Mouse (Mus musculus) forebrain, postnatal 0 days (tissue): ENCODE measurements around the gene Rdh16f2. TPM values are rescaled to one million over a fixed set of nuclear protein-coding genes. Genes with fewer than 3 reads are reported as not detected.
A peak's percentile ranks its signal among the peaks of the same experiment; 100 is the strongest.

ENCODE experiments used
- ATAC-seq: fragments of 200-750 bp; cut with Nextera tagmentation; 2 replicates; pipeline ENCODE4 v1.8.0; 2017; ENCODE audit warnings: mild to moderate bottlenecking, moderate library complexity
- DNase-seq: peaks from one replicate; pipeline ENCODE4 v3.0.0-alpha.2; 2015
- H3K27ac ChIP-seq: fragments of 300-500 bp; sonication (generic); 2 replicates; pipeline ENCODE4 v1.5.1; 2014; ENCODE audit warnings: low read depth, mild to moderate bottlenecking, antibody characterized with exemption, low read length, moderate library complexity, mixed read lengths
- H3K27me3 ChIP-seq: fragments of 300-500 bp; sonication (generic); 2 replicates; pipeline ENCODE4 v1.6.1; 2014; ENCODE audit warnings: mild to moderate bottlenecking, low read length, mixed read lengths; ENCODE audit not compliant: insufficient read depth
- H3K36me3 ChIP-seq: fragments of 300-500 bp; sonication (generic); 2 replicates; pipeline ENCODE4 v1.6.1; 2014; ENCODE audit warnings: mild to moderate bottlenecking, moderate library complexity; ENCODE audit not compliant: insufficient read depth
- H3K4me1 ChIP-seq: fragments of 300-500 bp; sonication (generic); 2 replicates; pipeline ENCODE4 v1.6.1; 2014; ENCODE audit warnings: antibody characterized with exemption; ENCODE audit not compliant: insufficient read depth
- H3K4me2 ChIP-seq: fragments of 300-500 bp; sonication (generic); 2 replicates; pipeline ENCODE4 v1.6.1; 2014; ENCODE audit warnings: low read depth, mild to moderate bottlenecking, moderate library complexity
- H3K4me3 ChIP-seq: fragments of 300-500 bp; sonication (generic); 2 replicates; pipeline ENCODE4 v1.5.1; 2014; ENCODE audit warnings: low read depth, low read length, mixed read lengths
- H3K9ac ChIP-seq: fragments of 300-500 bp; sonication (generic); 2 replicates; pipeline ENCODE4 v1.6.1; 2014; ENCODE audit warnings: mild to moderate bottlenecking
- H3K9me3 ChIP-seq: fragments of 300-500 bp; sonication (generic); 2 replicates; pipeline ENCODE4 v1.6.1; 2016; ENCODE audit warnings: low read length
- CTCF ChIP-seq: sonication (generic); IDR thresholded peaks from 2 replicates; pipeline ENCODE4 v1.5.1; 2016; ENCODE audit warnings: antibody characterized with exemption, control low read depth, low read depth
- WGBS: fragments of 180-500 bp; shearing (Covaris S2); extraction: QIAGEN DNeasy Blood & Tissue Kit; methylation state at CpG from one replicate; pipeline ENCODE4 v1.1.7; 2014; 5-methylcytosine and 5-hydroxymethylcytosine counted together
- polyA plus RNA-seq: library from polyadenylated mRNA; unstranded; fragments of >200 nt; fragmentation: Nextera tagmentation; extraction: Ambion mirVana; gene quantifications from 2 replicates; pipeline ENCODE4 v1.2.1, GENCODE M21; 2015
- total RNA-seq: library from RNA; depleted of rRNA; stranded (reverse); fragments of >200 nt; gene quantifications from 2 replicates; pipeline ENCODE4 v1.2.3, GENCODE M21; 2014; rRNA removed

The Rdh16f2 gene
- total and polyA plus RNA-seq, 2 experiments from 2014 or later: not detected

GRCm38 (mm10) chr10:127922241-127922640 is 56.0 kb downstream of the Rdh16f2 start:
- H3K9me3 ChIP-seq: no peaks in the 10 kb centered on the region
- no peaks in the 10 kb centered on the region for H3K4me1 ChIP-seq
- 83% methylated on average over 1 of the region's 1 CpGs for WGBS
- no peak for TF ChIP-seq CTCF
- no peaks in the 10 kb centered on the region for H3K27me3 ChIP-seq
- H3K4me2 ChIP-seq: no peak overlapping the region
- no peak overlapping the region for H3K9ac ChIP-seq
- no peak for ATAC-seq
- no peak overlapping the region for H3K4me3 ChIP-seq
- no peak overlapping the region for H3K27ac ChIP-seq
- no peak for DNase-seq
- no peaks in the 10 kb centered on the region for H3K36me3 ChIP-seq

- WGBS: 88% methylated on average over 8 of the region's 8 CpGs
- Histone ChIP-seq H3K9me3 (no peaks in the 10 kb centered on the region), H3K4me1 (no peaks in the 10 kb centered on the region), H3K27me3 (no peaks in the 10 kb centered on the region), H3K9ac (no peak overlapping the region), H3K36me3 (no peaks in the 10 kb centered on the region), H3K4me3 (no peak overlapping the region), H3K27ac (no peak overlapping the region), H3K4me2 (no peak overlapping the region)
- ATAC-seq: no peak
- no peak for TF ChIP-seq CTCF
- DNase-seq: no peak
Observed at GRCm38 (mm10) chr10:127923024-127923423, 56.8 kb downstream of the Rdh16f2 start.

GRCm38 (mm10) chr10:127924597-127925378 is 58.5 kb downstream of the Rdh16f2 start:
- Histone ChIP-seq H3K9me3 (no peaks in the 10 kb centered on the region), H3K4me1 (no peaks in the 10 kb centered on the region), H3K36me3 (no peaks in the 10 kb centered on the region), H3K4me2 (no peak overlapping the region), H3K27me3 (no peaks in the 10 kb centered on the region), H3K9ac (no peak overlapping the region), H3K4me3 (no peak overlapping the region), H3K27ac (no peak overlapping the region)
- TF ChIP-seq CTCF: no peak
- peak; percentile 74 for DNase-seq
- WGBS: 61% methylated on average over 7 of the region's 7 CpGs
- ATAC-seq: peak; percentile 79

Other genes with a start within 250 kb of the Rdh16f2 start
- gene Lrp1, start 245.3 kb upstream of the Rdh16f2 start, total RNA-seq: 183 and 228 TPM in 2 replicates
- 42.2 and 70.4 TPM in 2 replicates for gene Lrp1, start 245.3 kb upstream of the Rdh16f2 start, polyA plus RNA-seq
- gene Stat6, start 223.5 kb upstream of the Rdh16f2 start, total RNA-seq: 4.6 and 5.4 TPM in 2 replicates
- 4.3 and 4.4 TPM in 2 replicates for gene Stat6, start 223.5 kb upstream of the Rdh16f2 start, polyA plus RNA-seq
- 3.4 and 6.1 TPM in 2 replicates for gene Nemp1, start 199.6 kb upstream of the Rdh16f2 start, total RNA-seq
- 2.8 and 3.2 TPM in 2 replicates for gene Nemp1, start 199.6 kb upstream of the Rdh16f2 start, polyA plus RNA-seq
- 12.9 and 14.4 TPM in 2 replicates for gene Nab2, start 197.9 kb upstream of the Rdh16f2 start, total RNA-seq
- 4.5 and 4.8 TPM in 2 replicates for gene Nab2, start 197.9 kb upstream of the Rdh16f2 start, polyA plus RNA-seq
- gene Myo1a, start 161.3 kb upstream of the Rdh16f2 start, total RNA-seq: 0.15 and 0.29 TPM in 2 replicates
- 0.28 and 0.35 TPM in 2 replicates for gene Myo1a, start 161.3 kb upstream of the Rdh16f2 start, polyA plus RNA-seq
- gene Tac2, start 142.0 kb upstream of the Rdh16f2 start, total RNA-seq: 0.46 and 2.8 TPM in 2 replicates
- gene Tac2, start 142.0 kb upstream of the Rdh16f2 start, polyA plus RNA-seq: 6.0 and 9.1 TPM in 2 replicates
- 7.5 and 11.9 TPM in 2 replicates for gene Zbtb39, start 126.9 kb upstream of the Rdh16f2 start, total RNA-seq
- 2.3 and 2.4 TPM in 2 replicates for gene Zbtb39, start 126.9 kb upstream of the Rdh16f2 start, polyA plus RNA-seq
- 0.62 and 1.3 TPM in 2 replicates for gene Gpr182, start 114.7 kb upstream of the Rdh16f2 start, total RNA-seq
- 1.5 and 1.7 TPM in 2 replicates for gene Gpr182, start 114.7 kb upstream of the Rdh16f2 start, polyA plus RNA-seq
- 0.24 TPM in 1 of 2 replicates, not detected in the other for gene Rdh1, start 106.8 kb upstream of the Rdh16f2 start, total RNA-seq
- not detected in 2 replicates for gene Rdh1, start 106.8 kb upstream of the Rdh16f2 start, polyA plus RNA-seq
- gene Rdh16f1, start 106.7 kb upstream of the Rdh16f2 start, total RNA-seq: not detected in 2 replicates
- gene Rdh16f1, start 106.7 kb upstream of the Rdh16f2 start, polyA plus RNA-seq: not detected in 2 replicates
- gene Rdh9, start 90.1 kb upstream of the Rdh16f2 start, total RNA-seq: 0.57 and 0.69 TPM in 2 replicates
- gene Rdh9, start 90.1 kb upstream of the Rdh16f2 start, polyA plus RNA-seq: 0.62 and 0.68 TPM in 2 replicates
- gene Rdh16, start 65.3 kb upstream of the Rdh16f2 start, total RNA-seq: 0.08 TPM in 1 of 2 replicates, not detected in the other
- gene Rdh16, start 65.3 kb upstream of the Rdh16f2 start, polyA plus RNA-seq: 0.07 TPM in 1 of 2 replicates, not detected in the other
- not detected in 2 replicates for gene Rdh19, start 16.5 kb upstream of the Rdh16f2 start, total RNA-seq
- gene Rdh19, start 16.5 kb upstream of the Rdh16f2 start, polyA plus RNA-seq: not detected in 2 replicates
- not detected in 2 replicates for gene Rdh7, start 22.3 kb downstream of the Rdh16f2 start, total RNA-seq
- gene Rdh7, start 22.3 kb downstream of the Rdh16f2 start, polyA plus RNA-seq: not detected in 2 replicates
- not detected in 2 replicates for gene Sdr9c7, start 32.0 kb downstream of the Rdh16f2 start, total RNA-seq
- not detected in 2 replicates for gene Sdr9c7, start 32.0 kb downstream of the Rdh16f2 start, polyA plus RNA-seq
- not detected in 2 replicates for gene Hsd17b6, start 141.1 kb downstream of the Rdh16f2 start, total RNA-seq
- gene Hsd17b6, start 141.1 kb downstream of the Rdh16f2 start, polyA plus RNA-seq: not detected in 2 replicates
- 22.9 and 33.2 TPM in 2 replicates for gene Prim1, start 148.7 kb downstream of the Rdh16f2 start, total RNA-seq
- gene Prim1, start 148.7 kb downstream of the Rdh16f2 start, polyA plus RNA-seq: 35.5 and 37.3 TPM in 2 replicates
- 630 and 780 TPM in 2 replicates for gene Naca, start 169.1 kb downstream of the Rdh16f2 start, total RNA-seq
- gene Naca, start 169.1 kb downstream of the Rdh16f2 start, polyA plus RNA-seq: 527 and 662 TPM in 2 replicates
- 146 and 157 TPM in 2 replicates for gene Ptges3, start 192.5 kb downstream of the Rdh16f2 start, total RNA-seq
- gene Ptges3, start 192.5 kb downstream of the Rdh16f2 start, polyA plus RNA-seq: 439 and 454 TPM in 2 replicates
- 2,470 and 2,914 TPM in 2 replicates for gene Atp5b, start 216.8 kb downstream of the Rdh16f2 start, total RNA-seq
- 2,164 and 2,181 TPM in 2 replicates for gene Atp5b, start 216.8 kb downstream of the Rdh16f2 start, polyA plus RNA-seq
- gene Baz2a, start 225.1 kb downstream of the Rdh16f2 start, total RNA-seq: 9.3 and 10.0 TPM in 2 replicates
- gene Baz2a, start 225.1 kb downstream of the Rdh16f2 start, polyA plus RNA-seq: 3.8 and 7.0 TPM in 2 replicates